Comparison of ENCODE assay signal across 9 mouse cellular contexts in the genomic region with DNA sequence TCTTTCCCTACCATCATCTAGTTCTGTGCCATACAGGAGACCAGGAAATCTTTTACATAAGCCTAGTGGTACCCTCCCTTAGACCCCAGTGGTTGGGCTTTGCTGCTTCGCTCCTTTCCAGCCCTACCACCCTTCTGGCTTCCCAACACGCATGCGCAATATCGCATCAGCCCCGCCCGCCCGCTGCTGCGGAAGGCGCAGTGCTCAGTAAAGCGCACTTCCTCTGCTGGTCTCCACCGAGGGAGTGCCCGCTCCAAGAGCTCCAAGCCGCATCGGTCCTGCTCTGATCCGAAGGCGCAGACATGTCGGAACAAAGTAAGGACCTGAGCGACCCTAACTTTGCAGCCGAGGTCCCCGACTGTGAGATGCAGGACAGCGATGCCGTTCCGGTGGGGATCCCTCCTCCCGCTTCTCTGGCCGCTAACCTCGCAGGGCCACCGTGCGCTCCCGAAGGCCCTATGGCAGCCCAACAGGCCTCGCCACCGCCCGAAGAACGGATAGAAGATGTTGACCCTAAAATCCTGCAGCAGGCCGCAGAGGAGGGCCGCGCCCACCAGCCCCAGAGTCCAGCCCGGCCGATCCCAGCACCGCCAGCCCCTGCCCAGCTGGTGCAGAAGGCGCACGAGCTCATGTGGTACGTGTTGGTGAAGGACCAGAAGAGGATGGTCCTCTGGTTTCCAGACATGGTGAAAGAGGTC. TPM values are rescaled to one million over a fixed set of nuclear protein-coding genes. Genes with fewer than 3 reads are reported as not detected.
DNase-seq lines count a peak whose midpoint lies in the region; ATAC-seq and TF ChIP-seq lines count a peak whose summit lies in the region.
"Had no signal": no experiment of that assay in that cellular context is flagged by ENCODE, and none has a peak within 500 bp of the region (broad histone marks: within the 10 kb centered on the region; RNA-seq: fewer than 3 reads in every experiment).

No protein-coding gene starts in this region.

- peak; percentile 5 for DNase-seq in 3134 (ENCODE audit: extremely low read depth, insufficient read length, low spot score)
- DNase-seq in cerebellum, adult 11 months, result peak; percentile 79
- peak; percentile 92 for DNase-seq in forebrain, embryonic 14.5 days (ENCODE audit: low spot score)
- peak; percentile 65 for DNase-seq in heart, postnatal 0 days (ENCODE audit: low spot score)
- peak; percentile 27 to 60 for DNase-seq in kidney, postnatal 36 days
- DNase-seq in thymus, postnatal 25 days, result peak; percentile 3

- no peak for TF ChIP-seq CTCF in heart, postnatal 0 days (IDR thresholded peaks at IDR 0.05; ENCODE audit: low read depth)

- WGBS in forebrain, embryonic 14.5 days, result 24% methylated on average over 42 of the region's 42 CpGs
- WGBS in heart, postnatal 0 days, result 10% methylated on average over 42 of the region's 42 CpGs
- 9% methylated on average over 42 of the region's 42 CpGs for WGBS in liver, embryonic 12.5 days (ENCODE audit: insufficient replicate concordance)
- WGBS in neural tube, embryonic 14.5 days, result 17% methylated on average over 42 of the region's 42 CpGs

- no peaks in the 10 kb centered on the region for H3K36me3 ChIP-seq in forebrain, embryonic 14.5 days (ENCODE audit: control insufficient read depth, insufficient read depth, low read length)
- no peaks in the 10 kb centered on the region for H3K36me3 ChIP-seq in heart, postnatal 0 days (replicated peaks; ENCODE audit: control insufficient read depth, insufficient read depth, low read length)
- no peaks in the 10 kb centered on the region for H3K36me3 ChIP-seq in liver, embryonic 12.5 days
- H3K36me3 ChIP-seq in neural tube, embryonic 14.5 days (ENCODE audit: control insufficient read depth, insufficient read depth, low read length), result no peaks in the 10 kb centered on the region

- peak overlapping the region; percentile 80 for H3K9ac ChIP-seq in forebrain, embryonic 14.5 days (ENCODE audit: low read length)
- H3K9ac ChIP-seq in heart, postnatal 0 days (replicated peaks; ENCODE audit: low read depth, low read length), result peak overlapping the region; percentile 24
- H3K9ac ChIP-seq in liver, embryonic 12.5 days, result no peak overlapping the region; the same call in 1 of the 2 replicates
- peak overlapping the region; percentile 60 for H3K9ac ChIP-seq in neural tube, embryonic 14.5 days (replicated peaks; ENCODE audit: low read depth, low read length)

- H3K4me3 ChIP-seq in forebrain, embryonic 14.5 days (ENCODE audit: low read depth, low read length), result peak overlapping the region; percentile 53
- peak overlapping the region; percentile 54 for H3K4me3 ChIP-seq in heart, postnatal 0 days (ENCODE audit: low read depth, low read length)
- peak overlapping the region; percentile 38 for H3K4me3 ChIP-seq in liver, embryonic 12.5 days
- peak overlapping the region; percentile 41 for H3K4me3 ChIP-seq in neural tube, embryonic 14.5 days (ENCODE audit: low read depth, low read length)

- peak; percentile 97 for ATAC-seq in forebrain, embryonic 14.5 days
- peak; percentile 86 for ATAC-seq in heart, postnatal 0 days (ENCODE audit: insufficient read depth, low read depth)
- ATAC-seq in liver, embryonic 12.5 days, result peak; percentile 35; the same call in 1 of the 2 replicates
- peak; percentile 98 for ATAC-seq in neural tube, embryonic 14.5 days (ENCODE audit: low read depth)

- peak overlapping the region; percentile 66 for H3K4me2 ChIP-seq in forebrain, embryonic 14.5 days (ENCODE audit: low read length)
- H3K4me2 ChIP-seq in heart, postnatal 0 days (ENCODE audit: low read depth, low read length), result peak overlapping the region; percentile 67
- H3K4me2 ChIP-seq in liver, embryonic 12.5 days, result peak overlapping the region; percentile 53
- H3K4me2 ChIP-seq in neural tube, embryonic 14.5 days (ENCODE audit: low read depth, low read length), result peak overlapping the region; percentile 68

- no peak for TF ChIP-seq EP300 in heart, postnatal 0 days (IDR thresholded peaks at IDR 0.05; ENCODE audit: low read depth)

- no peaks in the 10 kb centered on the region; the same call in 1 of the 2 replicates for H3K4me1 ChIP-seq in forebrain, embryonic 14.5 days (ENCODE audit: control insufficient read depth, insufficient read depth, low read length)
- H3K4me1 ChIP-seq in heart, postnatal 0 days (ENCODE audit: control insufficient read depth, insufficient read depth), result no peaks in the 10 kb centered on the region
- no peaks in the 10 kb centered on the region for H3K4me1 ChIP-seq in liver, embryonic 12.5 days
- no peaks in the 10 kb centered on the region for H3K4me1 ChIP-seq in neural tube, embryonic 14.5 days (ENCODE audit: control insufficient read depth, insufficient read depth, low read length)

- peaks cover 3% of the 10 kb centered on the region; the same call in 1 of the 2 replicates for H3K9me3 ChIP-seq in forebrain, embryonic 14.5 days (replicated peaks; ENCODE audit: control insufficient read depth, low read length)
- H3K9me3 ChIP-seq in heart, postnatal 0 days (replicated peaks; ENCODE audit: control insufficient read depth, low read length), result no peaks in the 10 kb centered on the region
- no peaks in the 10 kb centered on the region for H3K9me3 ChIP-seq in liver, embryonic 12.5 days (replicated peaks)
- no peaks in the 10 kb centered on the region for H3K9me3 ChIP-seq in neural tube, embryonic 14.5 days (ENCODE audit: control insufficient read depth, low read length)

- H3K27ac ChIP-seq in forebrain, embryonic 14.5 days (ENCODE audit: low read depth, low read length), result peak overlapping the region; percentile 76
- no peak overlapping the region for H3K27ac ChIP-seq in heart, postnatal 0 days (ENCODE audit: low read depth)
- H3K27ac ChIP-seq in liver, embryonic 12.5 days, result no peak overlapping the region
- H3K27ac ChIP-seq in neural tube, embryonic 14.5 days (ENCODE audit: low read depth, low read length), result peak overlapping the region; percentile 74

- no peaks in the 10 kb centered on the region for H3K27me3 ChIP-seq in forebrain, embryonic 14.5 days (replicated peaks; ENCODE audit: control insufficient read depth, insufficient read depth, low read length)
- no peaks in the 10 kb centered on the region for H3K27me3 ChIP-seq in heart, postnatal 0 days (ENCODE audit: control insufficient read depth, insufficient read depth, low read length)
- H3K27me3 ChIP-seq in liver, embryonic 12.5 days (replicated peaks), result peaks cover 10% of the 10 kb centered on the region; the same call in 1 of the 2 replicates
- H3K27me3 ChIP-seq in neural tube, embryonic 14.5 days (ENCODE audit: control insufficient read depth, insufficient read depth, low read length), result no peaks in the 10 kb centered on the region

RNA-seq across cellular contexts. Expression of gene Ndn, which starts 1.9 kb away (rescaled TPM):
- 599 and 619 TPM in 2 replicates for polyA plus RNA-seq in forebrain, embryonic 14.5 days (2014; fragmentation: Nextera tagmentation; extraction: Ambion mirVana)
- 21.0 and 22.3 TPM in 2 replicates for total RNA-seq in heart, postnatal 0 days (2014; rRNA removed; ENCODE audit: low replicate concordance)
- polyA plus RNA-seq in heart, postnatal 0 days (2015; fragmentation: Nextera tagmentation; extraction: Ambion mirVana), result 23.5 and 26.0 TPM in 2 replicates
- polyA plus RNA-seq in liver, embryonic 12.5 days (2016; fragmentation: Nextera tagmentation; extraction: Ambion mirVana), result 11.2 and 11.3 TPM in 2 replicates
- polyA plus RNA-seq in neural tube, embryonic 14.5 days (2014; fragmentation: Nextera tagmentation; extraction: Ambion mirVana), result 394 and 457 TPM in 2 replicates

RNA-seq across cellular contexts. Expression of gene Magel2, which starts 28.6 kb away (rescaled TPM):
- polyA plus RNA-seq in forebrain, embryonic 14.5 days (2014; fragmentation: Nextera tagmentation; extraction: Ambion mirVana), result 11.8 and 14.0 TPM in 2 replicates
- total RNA-seq in heart, postnatal 0 days (2014; rRNA removed; ENCODE audit: low replicate concordance), result 0.46 and 0.85 TPM in 2 replicates
- 0.23 and 0.33 TPM in 2 replicates for polyA plus RNA-seq in heart, postnatal 0 days (2015; fragmentation: Nextera tagmentation; extraction: Ambion mirVana)
- polyA plus RNA-seq in liver, embryonic 12.5 days (2016; fragmentation: Nextera tagmentation; extraction: Ambion mirVana), result 0.08 and 0.11 TPM in 2 replicates
- 13.6 and 16.6 TPM in 2 replicates for polyA plus RNA-seq in neural tube, embryonic 14.5 days (2014; fragmentation: Nextera tagmentation; extraction: Ambion mirVana)
- polyA plus RNA-seq: spleen, adult 2 months had no signal

Comparison
In these comparisons a context has a peak if more than half of its experiments do, and no peak if none do; other contexts are left out.
1. DNase-seq: peak in every context shown above with its lines; median percentile 92 in forebrain, embryonic 14.5 days; 79 in cerebellum, adult 11 months; 65 in heart, postnatal 0 days; 44 in kidney, postnatal 36 days; 5 in 3134; 3 in thymus, postnatal 25 days.
2. ATAC-seq: peak in every context shown above with its lines; median percentile 98 in neural tube, embryonic 14.5 days; 97 in forebrain, embryonic 14.5 days; 86 in heart, postnatal 0 days; 35 in liver, embryonic 12.5 days.
3. H3K27ac ChIP-seq: peak in forebrain, embryonic 14.5 days (single experiment) and neural tube, embryonic 14.5 days (single experiment); none in heart, postnatal 0 days (single experiment) and liver, embryonic 12.5 days (single experiment).
4. RNA of gene Ndn, which starts 1.9 kb away (polyA plus RNA-seq): 599 to 619 TPM in forebrain, embryonic 14.5 days and 394 to 457 TPM in neural tube, embryonic 14.5 days; 23.5 to 26.0 TPM in heart, postnatal 0 days and 11.2 to 11.3 TPM in liver, embryonic 12.5 days; every median in the first group is over 10 times any median in the second.
5. Peak in every context shown above with its lines, with median percentiles within 50 percentile points of each other: H3K4me2 ChIP-seq and H3K4me3 ChIP-seq.